Mouse (Mus musculus): ENCODE results near the gene Fam222b.

DNA sequence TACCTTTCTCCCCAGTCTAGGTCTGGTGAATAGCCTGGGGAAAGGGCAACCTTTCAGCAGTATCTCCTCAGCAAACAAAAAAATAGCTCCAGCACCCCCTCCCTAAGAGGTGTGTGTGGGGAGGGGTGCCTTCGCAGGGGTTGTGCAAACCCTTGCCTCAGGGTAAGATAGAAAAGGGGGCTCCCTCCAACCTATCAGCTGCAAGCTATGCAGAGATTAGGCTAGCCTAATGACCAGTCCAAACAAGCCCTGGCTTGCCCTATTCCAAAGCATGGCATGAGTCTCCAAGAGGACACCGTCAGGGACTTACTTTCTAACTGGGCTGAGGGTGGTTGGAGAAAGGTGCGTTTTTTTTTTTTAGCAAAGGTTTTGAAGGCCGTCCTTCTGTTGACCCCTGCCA, 71.7 kb downstream of the Fam222b start:
- no peak for TF ChIP-seq CTCF (IDR thresholded peaks at IDR 0.05; ENCODE audit: extremely low read depth, insufficient read depth, insufficient read length, insufficient replicate concordance)
- TF ChIP-seq POLR2A (IDR thresholded peaks at IDR 0.05; ENCODE audit: low read depth, low read length): no peak

Measured in spleen, adult 2 months (tissue).